Mouse (Mus musculus): ENCODE data around the gene Gtf2i.

Gtf2i gene

DNA sequence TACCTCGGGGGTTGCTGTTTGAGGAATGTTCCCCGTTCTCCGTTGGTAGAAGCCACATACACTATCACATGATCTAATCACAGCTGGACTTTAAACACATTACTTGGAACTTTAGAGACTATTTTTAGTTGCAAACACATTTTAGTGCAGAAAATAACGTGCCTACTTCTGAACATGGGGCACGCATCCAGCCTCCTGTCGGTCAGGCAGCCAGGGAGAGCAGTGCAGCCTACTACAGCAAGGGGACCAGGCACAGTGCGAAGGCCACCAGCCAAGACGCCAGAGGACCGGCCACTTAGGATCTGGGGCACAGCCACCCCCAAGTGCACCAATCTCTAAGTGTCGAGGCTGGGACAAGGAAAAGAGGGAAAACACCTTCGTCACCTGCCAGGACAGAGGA, 39.5 kb downstream of the Gtf2i start:
- no peak for DNase-seq

DNA sequence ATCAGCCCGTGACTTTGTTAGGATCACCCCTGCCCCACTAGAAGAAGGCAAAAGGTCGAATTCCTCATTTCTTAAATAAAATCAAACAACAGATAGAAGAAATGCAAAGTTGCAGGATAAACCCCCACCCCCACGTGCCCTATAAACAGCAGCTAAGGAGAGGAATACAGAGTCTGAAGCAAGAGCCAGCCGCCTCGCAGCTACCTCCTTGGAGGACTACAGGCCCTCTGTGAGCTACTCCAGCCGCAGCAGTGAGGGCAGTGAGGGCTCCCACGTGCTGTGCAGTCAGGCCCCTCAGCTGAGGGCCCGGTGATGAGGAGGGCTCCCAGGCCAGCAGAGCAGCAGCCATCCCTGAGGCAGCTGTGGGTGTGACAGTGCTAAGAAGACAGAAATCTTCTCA, 40.8 kb downstream of the Gtf2i start:
- no peak for DNase-seq

DNA sequence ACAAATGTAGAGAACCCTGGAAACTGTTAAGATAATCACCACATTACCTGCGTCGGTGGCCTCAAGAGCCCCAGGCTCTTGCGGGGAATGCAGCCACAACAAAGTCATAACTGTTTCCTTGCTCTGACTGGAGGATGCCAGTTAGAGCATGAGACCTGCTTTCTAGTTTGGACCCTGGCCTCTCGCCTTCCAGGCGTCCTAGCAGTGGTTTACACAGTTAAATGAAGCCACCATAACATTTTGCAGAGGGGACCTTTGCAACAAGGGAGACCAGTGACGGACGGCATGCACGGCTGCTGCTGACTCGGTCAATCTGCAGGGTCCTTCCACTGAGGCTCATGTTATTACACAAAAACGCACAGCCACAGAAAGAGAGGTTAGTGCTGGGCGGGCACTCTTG, 41.8 kb downstream of the Gtf2i start:
- DNase-seq = no peak

DNA sequence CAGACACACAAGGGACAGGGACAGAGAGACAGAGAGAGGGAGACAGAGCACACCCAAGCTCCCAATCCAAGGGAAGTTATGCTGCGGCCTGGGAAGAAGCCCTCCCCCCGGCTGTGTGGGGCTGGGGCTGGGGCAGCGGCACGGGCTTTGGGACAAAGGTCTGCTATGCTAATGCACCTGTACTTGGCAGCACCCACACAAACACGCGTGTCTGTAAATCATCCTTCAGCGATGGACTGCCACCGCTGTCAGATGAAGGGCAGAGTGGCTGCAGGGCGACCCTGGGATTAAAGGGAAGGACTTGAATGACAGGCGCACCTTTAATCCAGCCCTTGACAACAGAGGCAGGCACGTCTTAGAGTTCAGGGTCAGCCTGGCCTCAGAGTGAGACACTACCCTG, 43.1 kb downstream of the Gtf2i start:
- no peak for DNase-seq

DNA sequence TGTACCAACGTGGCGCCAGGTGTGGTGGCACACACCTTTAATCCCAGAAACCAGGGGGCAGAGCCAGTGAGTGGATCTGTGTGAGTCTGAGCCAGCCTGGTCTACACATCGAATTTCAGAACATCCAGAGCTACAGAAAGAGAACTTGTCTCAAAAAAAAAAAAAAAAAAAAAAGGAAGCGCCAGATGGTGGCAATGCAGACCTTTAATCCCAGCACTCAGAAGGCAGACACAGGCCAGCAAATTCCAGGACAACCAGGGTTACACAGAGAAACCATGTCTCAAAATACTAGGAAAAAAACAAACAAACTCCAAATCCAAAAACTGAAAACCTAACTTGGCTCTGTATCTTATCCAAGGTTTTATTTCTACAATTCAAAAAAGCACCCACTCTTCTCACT, 44.0 kb downstream of the Gtf2i start:
- no peak for DNase-seq

DNA sequence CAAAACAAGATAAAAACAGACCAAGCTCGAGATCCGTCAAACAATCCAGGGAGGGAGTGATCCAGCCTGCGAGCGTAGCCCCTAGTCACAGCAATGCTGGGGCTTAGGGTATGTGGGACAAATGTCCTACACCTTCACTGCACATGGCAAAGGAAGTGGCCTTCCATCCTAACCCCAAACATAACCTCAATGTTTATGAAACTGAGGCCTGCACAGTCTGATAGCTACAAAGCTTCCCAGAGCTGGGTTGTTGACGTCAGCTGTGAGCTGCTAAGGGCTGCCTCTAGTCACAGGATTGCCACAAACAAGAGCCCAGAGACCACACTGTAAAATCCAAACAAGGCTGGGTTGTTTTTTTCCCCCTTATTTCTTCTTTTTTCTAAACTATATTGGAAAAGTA, 44.8 kb downstream of the Gtf2i start:
- no peak for DNase-seq

DNA sequence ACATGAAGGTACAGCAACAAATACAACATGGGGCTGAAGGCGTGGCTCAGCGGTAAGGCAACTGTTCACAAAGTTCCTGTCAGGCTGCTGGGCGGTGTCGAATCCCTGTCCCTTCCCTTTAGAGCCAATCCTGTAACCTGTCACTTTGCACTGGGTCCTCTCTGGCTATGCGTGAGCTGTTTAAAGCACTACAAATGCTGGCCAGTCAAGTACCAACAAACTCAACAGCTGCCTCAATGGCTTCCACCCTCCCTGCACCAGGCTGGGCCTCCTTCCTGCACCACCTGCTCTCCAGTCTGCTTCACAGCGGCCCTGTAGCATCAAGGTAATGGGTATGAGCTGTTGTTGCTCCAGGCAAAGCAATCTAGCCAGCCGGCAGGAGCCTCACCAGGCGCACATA, 45.8 kb downstream of the Gtf2i start:
- DNase-seq = no peak

DNA sequence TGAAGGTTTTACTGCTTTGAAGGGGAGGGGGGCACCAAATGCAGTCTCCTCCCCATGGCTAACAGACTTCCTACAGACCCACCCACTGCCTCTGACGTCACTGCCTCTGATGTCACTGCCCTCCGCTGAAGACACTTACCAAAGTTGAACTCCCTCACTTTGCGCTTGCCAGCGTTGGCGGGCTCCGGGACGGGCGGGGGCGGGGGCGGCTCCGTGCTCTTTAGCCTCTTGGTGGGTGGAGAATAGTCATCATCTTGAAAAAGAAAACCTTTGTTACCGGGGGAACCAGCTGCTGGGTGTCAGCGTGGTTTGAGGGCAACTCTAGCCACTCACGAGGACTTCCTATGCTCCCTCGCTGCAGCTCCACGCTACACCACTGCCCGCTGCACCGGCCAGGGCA, 48.2 kb downstream of the Gtf2i start:
- no peak for DNase-seq

DNA sequence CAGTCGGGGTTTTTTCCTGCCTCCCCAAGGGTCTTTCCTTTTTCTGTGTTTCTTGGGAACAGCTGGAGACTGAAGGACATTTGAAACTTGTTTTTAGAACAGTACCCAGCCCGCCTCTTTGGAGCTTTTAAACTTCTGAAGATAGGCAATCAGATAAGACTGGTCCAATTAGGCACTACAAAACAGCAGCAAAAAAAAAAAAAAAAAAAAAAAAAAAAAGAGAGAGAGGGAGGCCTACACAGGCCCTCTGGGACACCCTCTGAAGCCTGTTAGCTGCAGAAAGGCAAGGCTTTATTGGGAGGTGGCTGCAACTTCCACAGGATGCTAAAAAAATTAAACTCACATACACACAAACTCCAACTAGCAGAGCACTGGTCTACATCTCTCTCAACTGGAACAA, 48.7 kb downstream of the Gtf2i start:
- DNase-seq = no peak

DNA sequence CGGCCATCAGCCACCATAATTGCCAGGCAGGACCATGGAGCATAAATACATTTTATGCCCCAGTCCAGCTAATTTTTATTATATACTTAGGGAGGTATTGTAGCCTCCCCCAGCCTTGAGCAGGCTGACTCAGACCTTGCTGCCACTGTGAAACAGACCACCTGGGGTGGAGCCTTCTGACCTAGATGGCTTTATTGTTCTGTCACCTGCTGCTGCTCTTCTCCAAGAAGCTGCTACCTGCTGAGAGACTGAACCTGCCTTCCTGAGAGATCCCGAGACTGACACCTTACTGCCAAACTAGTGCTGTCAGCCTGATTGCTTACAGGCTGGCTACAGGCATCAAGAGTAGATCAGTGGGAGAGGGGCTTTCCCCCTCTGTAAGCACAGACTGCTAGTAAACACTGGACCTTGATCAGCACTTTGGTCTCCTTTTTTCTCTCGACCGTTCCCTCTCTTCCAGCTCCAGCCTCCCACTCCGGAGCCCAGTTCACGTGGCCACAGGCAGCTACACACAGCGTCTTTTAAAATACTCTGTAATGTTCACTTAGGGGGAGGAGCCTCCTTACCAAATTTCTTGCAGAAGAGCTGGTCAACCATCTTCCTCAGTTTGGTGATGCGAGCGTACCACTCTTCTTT, 54.4 kb downstream of the Gtf2i start:
- DNase-seq = peak; percentile 35

DNA sequence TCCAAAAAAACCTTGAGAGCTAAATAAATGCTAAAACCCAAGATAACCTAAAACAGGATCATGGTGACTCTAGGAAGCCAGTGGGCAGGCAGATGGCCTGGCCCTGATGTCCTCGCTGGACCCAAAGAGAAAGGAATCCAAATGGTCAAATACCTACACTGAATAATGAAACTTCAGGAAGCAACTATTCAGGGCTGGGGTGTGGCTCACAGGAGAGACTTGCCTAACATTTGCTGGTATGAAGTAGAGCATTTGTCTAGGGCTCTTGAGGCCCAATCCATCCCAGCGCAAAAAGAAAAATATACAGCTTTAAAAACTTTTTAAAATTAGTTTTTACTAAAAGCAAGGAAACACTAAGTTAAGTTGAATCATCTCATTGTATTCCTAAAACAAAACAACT, 55.6 kb downstream of the Gtf2i start:
- DNase-seq = no peak

DNA sequence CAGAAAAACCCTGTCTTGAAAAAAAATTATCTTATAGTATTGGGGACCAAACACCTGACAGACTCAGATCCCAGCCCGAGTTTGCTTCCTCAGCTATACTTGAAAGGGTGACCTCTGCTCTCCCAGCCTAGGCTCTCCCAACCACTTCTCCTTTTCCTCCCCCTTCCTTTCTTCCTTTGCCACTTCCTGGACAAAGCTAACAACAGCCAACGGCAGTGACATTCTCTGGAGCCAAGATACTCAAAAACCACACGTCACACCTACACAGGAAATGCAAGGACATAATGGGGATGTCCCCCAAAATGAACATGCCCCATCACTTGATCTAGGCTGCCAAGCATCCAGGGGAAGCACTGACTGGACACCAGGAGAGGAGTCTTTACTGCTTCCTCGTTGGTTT, 56.2 kb downstream of the Gtf2i start:
- DNase-seq = no peak

DNA sequence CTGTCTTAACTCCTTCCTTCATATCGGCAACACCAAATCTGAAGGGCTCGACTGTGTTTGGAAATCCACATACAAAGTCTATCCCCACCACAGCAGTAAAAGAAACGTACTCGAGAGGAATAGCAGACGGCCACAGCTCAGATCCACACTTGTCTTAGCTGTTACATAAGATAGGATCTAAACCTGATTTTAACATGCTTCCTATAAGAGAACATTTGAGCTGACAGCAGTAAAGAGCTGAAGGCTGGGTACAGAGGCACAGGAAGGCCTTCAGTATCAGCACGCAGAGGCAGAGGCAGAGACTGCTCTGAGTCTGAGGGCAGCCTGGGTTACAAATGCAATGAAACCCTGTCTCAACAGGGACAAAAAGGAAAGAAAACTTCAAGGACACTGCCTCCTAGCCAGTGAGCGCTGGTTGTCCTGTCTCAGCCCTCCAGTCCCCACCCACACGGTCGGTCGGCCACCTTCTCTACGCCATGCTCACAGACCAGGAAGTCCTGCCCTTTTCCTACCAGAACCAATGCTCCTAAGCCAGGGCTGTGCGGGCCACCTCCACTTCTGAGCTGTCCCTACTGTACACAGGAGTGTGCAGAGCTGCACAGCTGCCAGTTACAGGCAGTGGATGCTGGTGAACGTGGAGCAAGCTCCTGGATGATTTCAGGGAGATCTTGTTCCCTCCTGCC, 57.1 kb downstream of the Gtf2i start:
- no peak for DNase-seq

DNA sequence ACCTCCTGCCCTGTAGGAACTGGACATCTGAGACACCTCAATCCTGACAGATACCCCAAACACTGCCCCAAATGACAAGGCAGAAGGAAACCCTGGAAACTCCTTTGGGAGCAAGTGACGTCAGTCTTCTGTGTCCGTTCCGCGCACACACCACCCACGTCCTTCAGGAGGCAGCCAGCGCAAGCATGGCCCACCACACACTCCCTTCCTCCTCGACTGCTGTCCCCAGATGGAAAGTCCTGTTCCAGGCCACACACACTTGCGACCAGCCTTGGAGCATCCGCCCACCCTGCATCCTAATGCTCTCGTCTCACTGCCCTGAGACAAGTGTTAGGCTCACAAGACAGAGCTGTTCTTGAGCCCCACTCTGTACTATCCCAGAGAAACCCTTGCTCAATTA, 59.3 kb downstream of the Gtf2i start:
- no peak for DNase-seq

DNA sequence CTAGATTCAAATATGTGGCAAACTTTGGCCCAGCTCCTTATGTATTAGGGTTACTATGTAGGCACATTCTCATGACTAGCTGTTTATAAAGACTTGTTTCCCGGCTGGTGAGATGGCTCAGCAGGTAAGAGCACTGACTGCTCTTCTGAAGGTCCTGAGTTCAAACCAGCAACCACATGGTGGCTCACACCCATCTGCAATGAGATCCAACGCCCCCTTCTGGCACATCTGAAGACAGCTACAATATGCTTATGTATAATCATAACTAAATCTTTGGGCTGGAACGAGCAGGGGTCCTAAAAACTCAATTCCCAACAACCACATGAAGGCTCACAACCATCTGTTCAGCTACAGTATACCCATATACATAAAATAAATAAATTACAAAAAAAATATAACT, 60.8 kb downstream of the Gtf2i start:
- DNase-seq = no peak

DNA sequence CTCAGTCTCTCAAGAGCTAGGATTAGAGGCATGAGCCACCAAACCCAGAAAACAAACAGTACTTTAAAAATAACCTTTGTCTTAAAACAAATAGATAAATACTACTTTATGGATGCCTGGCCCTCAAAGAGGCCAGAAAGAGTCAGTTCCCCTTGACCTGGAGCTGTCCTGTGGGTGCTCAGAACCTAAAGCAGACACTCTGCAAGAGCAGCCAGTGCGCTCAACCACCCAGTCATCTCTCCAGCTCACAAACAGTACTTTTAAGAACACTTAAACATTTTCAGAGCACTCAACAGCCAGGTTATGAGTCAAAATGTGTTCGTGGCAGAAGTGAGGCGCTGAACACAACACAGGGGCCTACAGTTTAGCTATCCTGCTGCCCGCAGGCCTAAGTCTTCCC, 63.5 kb downstream of the Gtf2i start:
- DNase-seq = no peak

DNA sequence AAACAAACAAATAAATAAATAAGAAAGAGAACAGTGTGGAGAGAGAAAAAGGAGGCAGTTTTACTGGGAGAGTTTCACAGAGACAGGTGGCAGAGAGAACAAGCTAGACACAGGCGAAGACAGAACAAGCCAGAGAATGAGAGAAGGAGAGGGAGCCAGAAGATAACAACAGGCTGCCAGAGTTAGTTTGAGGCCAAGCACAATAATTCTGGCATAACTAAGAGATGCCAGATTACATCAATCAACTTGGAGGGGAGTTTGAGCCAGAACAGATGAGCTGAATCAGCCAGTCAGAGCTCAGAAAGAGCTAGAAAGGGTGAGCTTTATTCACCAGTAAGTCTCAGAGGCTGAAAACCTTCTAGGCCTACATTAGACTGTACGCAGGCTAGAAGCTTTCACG, 64.0 kb downstream of the Gtf2i start:
- no peak for DNase-seq

DNA sequence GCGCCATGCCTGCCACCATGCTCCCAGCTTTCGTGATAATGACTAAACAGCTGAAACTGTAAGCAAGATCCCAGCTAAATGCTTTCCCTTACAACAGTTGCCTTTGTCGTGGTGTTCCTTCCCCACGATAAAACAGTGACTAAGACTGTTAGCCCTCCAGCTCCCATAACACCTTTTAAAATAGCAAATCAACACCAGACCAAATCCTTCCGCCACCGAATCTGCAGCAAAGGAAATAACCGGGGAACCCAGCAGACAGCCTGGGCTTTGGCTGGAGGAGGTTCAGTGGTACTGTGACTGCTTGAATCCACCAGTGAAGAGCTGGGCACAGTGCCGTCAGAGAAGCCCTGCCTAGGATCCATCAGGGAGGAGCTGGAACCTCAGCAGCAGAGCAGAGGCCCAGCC, 65.3 kb downstream of the Gtf2i start:
- DNase-seq = no peak

DNA sequence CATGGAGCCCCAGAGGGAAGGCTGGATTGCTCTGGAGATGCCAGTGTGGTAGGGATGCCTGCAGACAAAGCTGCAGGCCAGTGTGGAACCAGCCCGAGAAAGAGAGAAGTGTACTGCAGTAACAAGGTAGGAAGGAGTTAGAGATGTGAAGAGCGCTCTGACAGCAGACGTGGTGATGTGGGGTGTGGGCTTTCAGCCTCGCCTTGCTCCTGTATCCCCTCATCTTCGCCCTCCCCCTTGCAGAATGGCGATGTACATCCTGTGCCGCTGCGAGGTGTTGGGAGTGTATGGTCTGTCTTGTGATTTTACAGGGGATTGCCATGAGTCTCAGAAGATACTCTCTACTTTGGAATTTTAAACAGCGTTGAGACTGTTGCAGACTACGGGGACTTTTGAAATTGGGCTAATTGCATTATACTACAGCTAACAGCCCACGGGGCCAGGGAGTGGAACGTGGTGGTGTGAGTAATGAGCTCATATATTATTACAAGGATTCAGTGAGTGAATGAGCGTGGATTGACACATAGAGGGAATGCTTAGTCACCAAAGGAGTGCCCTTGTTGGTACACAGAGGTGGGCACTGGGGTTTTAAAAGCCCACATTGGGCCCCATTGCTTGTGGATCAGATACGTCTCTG, 65.8 kb downstream of the Gtf2i start:
- DNase-seq = no peak

DNA sequence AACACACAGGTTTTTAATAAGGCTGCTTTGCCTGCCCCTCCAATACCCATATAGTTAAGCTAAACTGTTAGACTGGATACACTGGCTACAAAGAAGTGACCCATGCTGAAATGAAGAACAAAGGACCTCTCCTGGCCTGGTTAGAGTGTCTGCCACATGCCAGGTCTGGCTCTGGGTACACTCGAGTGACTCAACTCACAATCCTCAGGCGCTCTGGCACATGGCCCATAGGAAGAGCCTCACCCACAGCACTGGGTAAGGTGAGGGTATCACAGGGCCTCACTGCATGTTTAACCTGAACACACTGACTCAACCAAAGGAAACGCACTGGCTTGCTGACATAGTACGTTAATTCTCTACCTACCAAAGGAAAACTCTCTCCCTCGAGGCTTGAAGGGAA, 68.4 kb downstream of the Gtf2i start:
- no peak for DNase-seq

DNA sequence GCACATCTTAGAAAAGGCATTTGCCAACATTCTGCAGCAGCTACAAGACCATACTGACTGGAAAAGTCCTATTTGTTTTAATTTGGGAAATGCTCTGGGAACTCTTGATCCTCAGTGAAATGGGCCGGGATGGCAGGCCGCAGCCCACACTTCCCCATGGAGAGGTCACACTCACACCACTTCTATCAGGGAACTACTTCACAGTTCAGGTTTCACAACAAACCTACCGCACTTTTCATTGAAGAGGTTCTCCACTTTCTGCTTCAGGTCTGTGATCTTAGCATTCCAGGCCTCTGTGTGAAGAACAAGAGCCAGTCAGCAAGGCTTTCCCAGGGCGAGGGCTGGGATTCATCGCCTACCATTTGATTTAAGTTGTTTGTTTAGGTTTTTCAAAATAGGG, 69.7 kb downstream of the Gtf2i start:
- no peak for DNase-seq

DNA sequence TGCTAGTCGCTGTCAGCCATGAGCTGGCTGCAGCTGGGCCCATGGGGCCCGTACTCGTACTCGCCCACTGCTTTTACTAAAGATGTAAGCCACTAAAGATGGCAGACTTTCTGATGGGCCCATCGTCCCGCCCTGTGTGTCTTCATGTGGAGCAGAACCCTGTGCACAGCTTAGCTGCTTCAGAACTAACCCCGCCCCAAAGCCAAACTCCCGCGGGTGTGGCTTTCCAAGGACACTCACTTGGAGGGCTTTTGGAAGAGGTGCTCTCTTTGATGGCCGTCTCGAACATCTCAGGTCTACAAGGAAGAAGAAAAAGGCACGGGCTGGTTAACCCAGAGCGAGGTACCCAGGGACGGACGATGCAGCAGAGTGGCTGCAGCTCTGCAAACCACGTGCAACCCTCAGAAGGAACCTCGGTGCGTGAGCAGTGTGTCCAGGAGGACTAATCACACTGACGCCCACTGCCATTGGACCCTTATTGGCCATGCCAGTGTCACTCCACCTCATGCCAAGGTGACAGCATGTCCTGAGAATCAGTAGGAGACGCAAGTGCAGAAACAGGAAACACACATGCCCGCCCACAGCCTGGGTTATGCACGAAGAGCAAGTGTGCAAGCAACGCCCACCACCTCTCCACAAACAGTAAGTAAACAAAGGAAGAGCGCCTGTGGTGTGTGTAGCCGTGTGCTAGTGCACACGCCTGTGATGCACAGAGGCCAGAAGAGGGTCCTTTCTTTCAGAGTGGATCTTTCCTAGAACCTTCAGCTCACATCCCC, 70.7 kb downstream of the Gtf2i start:
- DNase-seq = no peak

DNA sequence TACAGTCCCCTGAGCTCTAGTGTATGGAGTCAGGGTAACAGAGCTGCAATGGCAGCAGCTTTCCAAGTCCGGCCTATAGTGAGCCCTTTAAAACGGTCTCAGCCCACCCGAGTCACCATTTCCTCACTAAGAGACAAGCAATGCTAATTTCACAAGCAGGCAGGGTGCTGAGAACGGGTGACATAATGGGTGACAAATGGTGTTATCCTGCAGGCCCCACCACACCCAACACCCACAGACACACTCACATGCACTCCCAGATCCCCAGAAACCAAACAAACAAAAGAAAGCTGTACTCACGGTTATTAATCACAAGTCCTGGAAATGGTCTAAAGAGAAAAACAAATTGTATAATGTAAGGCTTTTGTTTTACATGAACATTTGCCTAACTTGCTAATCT, 72.7 kb downstream of the Gtf2i start:
- no peak for DNase-seq

All from cerebellum, adult 9-10 months (tissue).